Mouse (Mus musculus): ENCODE measurements around the gene Csad. TPM values are rescaled to one million over a fixed set of nuclear protein-coding genes. Genes with fewer than 3 reads are reported as not detected.
"Not testable (repeated sequence)": the region's sequence is repeated elsewhere in the genome, so short reads cannot be mapped to it uniquely, and the experiment has no call there.

The Csad gene
- polyA plus RNA-seq, 1 experiment from 2014 or later = 33.7 TPM

GRCm38 (mm10) chr15:102165468-102166100 is 38.9 kb downstream of the Csad start:
- peak; percentile 68 for DNase-seq (ENCODE audit: low spot score)

- no peak for DNase-seq (ENCODE audit: low spot score)
Measured at GRCm38 (mm10) chr15:102163900-102164693, 40.4 kb downstream of the Csad start.

- DNase-seq (ENCODE audit: low spot score) = no peak
Measured at GRCm38 (mm10) chr15:102160415-102161060, 44.0 kb downstream of the Csad start.

GRCm38 (mm10) chr15:102156836-102157235 is 47.7 kb downstream of the Csad start:
- no peak for DNase-seq (ENCODE audit: low spot score)

GRCm38 (mm10) chr15:102155006-102155405 is 49.5 kb downstream of the Csad start:
- DNase-seq (ENCODE audit: low spot score) = not testable (repeated sequence)

- no peak for DNase-seq (ENCODE audit: low spot score)
Measured at GRCm38 (mm10) chr15:102152646-102153045, 51.9 kb downstream of the Csad start.

GRCm38 (mm10) chr15:102150301-102151135 is 54.0 kb downstream of the Csad start, which contains the start of gene Soat2:
Gene Soat2 (plus strand): TSS chr15:102150526.
- DNase-seq (ENCODE audit: low spot score) = peak; percentile 26

- no peak for DNase-seq (ENCODE audit: low spot score)
Measured at GRCm38 (mm10) chr15:102149561-102149960, 55.0 kb downstream of the Csad start.

- DNase-seq (ENCODE audit: low spot score) = no peak
Measured at GRCm38 (mm10) chr15:102147674-102148402, 56.7 kb downstream of the Csad start.

- DNase-seq (ENCODE audit: low spot score) = peak; percentile 46
Measured at GRCm38 (mm10) chr15:102146882-102147281, 57.6 kb downstream of the Csad start.

- DNase-seq (ENCODE audit: low spot score) = no peak
Measured at GRCm38 (mm10) chr15:102146089-102146488, 58.4 kb downstream of the Csad start.

- DNase-seq (ENCODE audit: low spot score) = no peak
Measured at GRCm38 (mm10) chr15:102145330-102145729, 59.2 kb downstream of the Csad start.

GRCm38 (mm10) chr15:102144726-102145125 is 59.8 kb downstream of the Csad start:
- DNase-seq (ENCODE audit: low spot score) = no peak

GRCm38 (mm10) chr15:102144274-102144711 is 60.2 kb downstream of the Csad start, which contains the start of gene Igfbp6:
Gene Igfbp6 (plus strand): TSS chr15:102144362.
- DNase-seq (ENCODE audit: low spot score) = no peak

GRCm38 (mm10) chr15:102142914-102143912 is 61.3 kb downstream of the Csad start:
- no peak for DNase-seq (ENCODE audit: low spot score)

GRCm38 (mm10) chr15:102141120-102141519 is 63.4 kb downstream of the Csad start:
- DNase-seq (ENCODE audit: low spot score) = no peak

GRCm38 (mm10) chr15:102136129-102136758 is 68.3 kb downstream of the Csad start, which contains the start of gene Spryd3:
Gene Spryd3 (minus strand): TSS chr15:102136234.
- peak; percentile 97 for DNase-seq (ENCODE audit: low spot score)

GRCm38 (mm10) chr15:102135522-102136128 is 68.9 kb downstream of the Csad start:
- no peak for DNase-seq (ENCODE audit: low spot score)

Measured in thymus, postnatal 0 days (tissue).